In genomic region chr17:88345433-88345832, GRCm38 (mm10) we compare ENCODE assay signal across 25 mouse cellular contexts.
DNase-seq lines count a peak whose midpoint lies in the region; ATAC-seq and TF ChIP-seq lines count a peak whose summit lies in the region.
"Had no signal": no experiment of that assay in that cellular context is flagged by ENCODE, and none has a peak within 500 bp of the region (broad histone marks: within the 10 kb centered on the region; RNA-seq: fewer than 3 reads in every experiment).

No protein-coding gene starts in this region.

- H3K9ac ChIP-seq in neural tube, embryonic 14.5 days (replicated peaks; ENCODE audit: low read depth, low read length): no peak overlapping the region
- no peak overlapping the region for H3K9ac ChIP-seq in neural tube, embryonic 15.5 days (replicated peaks)
- no peak overlapping the region for H3K9ac ChIP-seq in midbrain, embryonic 14.5 days (replicated peaks; ENCODE audit: low read length)
- H3K9ac ChIP-seq: embryonic facial prominence, embryonic 13.5 days; embryonic facial prominence, embryonic 15.5 days; forebrain, embryonic 12.5 days had no signal

- TF ChIP-seq CTCF in E14TG2a.4 (conservative IDR thresholded peaks at IDR 0.05; ENCODE audit: low read length): no peak

- no peaks in the 10 kb centered on the region for H3K9me3 ChIP-seq in heart, embryonic 10.5 days
- H3K9me3 ChIP-seq in neural tube, embryonic 14.5 days (ENCODE audit: control insufficient read depth, low read length): no peaks in the 10 kb centered on the region
- H3K9me3 ChIP-seq in E14TG2a.4 (ENCODE audit: low read length): peaks cover 8% of the 10 kb centered on the region
- no peaks in the 10 kb centered on the region for H3K9me3 ChIP-seq in neural tube, embryonic 15.5 days (replicated peaks)
- no peaks in the 10 kb centered on the region for H3K9me3 ChIP-seq in midbrain, embryonic 14.5 days (ENCODE audit: control insufficient read depth, low read length)
- H3K9me3 ChIP-seq: embryonic facial prominence, embryonic 13.5 days; embryonic facial prominence, embryonic 15.5 days; forebrain, embryonic 10.5 days; forebrain, embryonic 12.5 days had no signal

- H3K27me3 ChIP-seq in heart, embryonic 10.5 days (ENCODE audit: insufficient read depth, poor library complexity, severe bottlenecking): no peaks in the 10 kb centered on the region
- no peaks in the 10 kb centered on the region for H3K27me3 ChIP-seq in neural tube, embryonic 14.5 days (ENCODE audit: control insufficient read depth, insufficient read depth, low read length)
- no peaks in the 10 kb centered on the region for H3K27me3 ChIP-seq in E14TG2a.4 (ENCODE audit: insufficient read depth, low read length)
- H3K27me3 ChIP-seq in neural tube, embryonic 15.5 days (replicated peaks): no peaks in the 10 kb centered on the region
- no peaks in the 10 kb centered on the region for H3K27me3 ChIP-seq in midbrain, embryonic 14.5 days (ENCODE audit: control insufficient read depth, insufficient read depth, low read length)
- H3K27me3 ChIP-seq: embryonic facial prominence, embryonic 13.5 days; embryonic facial prominence, embryonic 15.5 days; forebrain, embryonic 12.5 days had no signal

- peak; percentile 31; the same call in 1 of the 2 replicates for ATAC-seq in neural tube, embryonic 14.5 days (ENCODE audit: low read depth)
- ATAC-seq in neural tube, embryonic 15.5 days (ENCODE audit: low FRiP score): peak; percentile 76; the same call in 1 of the 2 replicates
- ATAC-seq in midbrain, embryonic 14.5 days (ENCODE audit: low FRiP score, low TSS enrichment): no peak
- ATAC-seq: activated CD4-positive, CD25-positive, alpha-beta regulatory T cell, adult 4 months; forebrain, embryonic 14.5 days; forebrain, embryonic 16.5 days had no signal

- H3K4me3 ChIP-seq in heart, embryonic 10.5 days: no peak overlapping the region
- H3K4me3 ChIP-seq in neural tube, embryonic 14.5 days (ENCODE audit: low read depth, low read length): no peak overlapping the region
- peak overlapping the region; percentile 37 for H3K4me3 ChIP-seq in E14TG2a.4 (replicated peaks; ENCODE audit: low read length)
- H3K4me3 ChIP-seq in neural tube, embryonic 15.5 days (replicated peaks): no peak overlapping the region
- no peak overlapping the region for H3K4me3 ChIP-seq in midbrain, embryonic 14.5 days (replicated peaks; ENCODE audit: low read depth, low read length)
- H3K4me3 ChIP-seq: embryonic facial prominence, embryonic 13.5 days; embryonic facial prominence, embryonic 15.5 days; erythroblast, embryonic 14.5 days; forebrain, embryonic 10.5 days; forebrain, embryonic 12.5 days had no signal

- H3K4me2 ChIP-seq in neural tube, embryonic 14.5 days (ENCODE audit: low read depth, low read length): no peak overlapping the region
- H3K4me2 ChIP-seq in neural tube, embryonic 15.5 days: no peak overlapping the region
- H3K4me2 ChIP-seq in midbrain, embryonic 14.5 days (ENCODE audit: low read length): no peak overlapping the region
- H3K4me2 ChIP-seq: embryonic facial prominence, embryonic 13.5 days; embryonic facial prominence, embryonic 15.5 days; forebrain, embryonic 12.5 days had no signal

- no peaks in the 10 kb centered on the region for H3K36me3 ChIP-seq in heart, embryonic 10.5 days
- no peaks in the 10 kb centered on the region for H3K36me3 ChIP-seq in neural tube, embryonic 14.5 days (ENCODE audit: control insufficient read depth, insufficient read depth, low read length)
- no peaks in the 10 kb centered on the region for H3K36me3 ChIP-seq in E14TG2a.4 (ENCODE audit: insufficient read depth, low read length)
- H3K36me3 ChIP-seq in neural tube, embryonic 15.5 days: no peaks in the 10 kb centered on the region
- no peaks in the 10 kb centered on the region for H3K36me3 ChIP-seq in midbrain, embryonic 14.5 days (ENCODE audit: control insufficient read depth, insufficient read depth, low read length)
- H3K36me3 ChIP-seq: embryonic facial prominence, embryonic 13.5 days; embryonic facial prominence, embryonic 15.5 days; forebrain, embryonic 10.5 days; forebrain, embryonic 12.5 days had no signal

- WGBS in heart, embryonic 10.5 days: 87% methylated on average over 9 of the region's 9 CpGs
- 67% methylated on average over 9 of the region's 9 CpGs for WGBS in neural tube, embryonic 14.5 days
- 55% methylated on average over 9 of the region's 9 CpGs for WGBS in neural tube, embryonic 15.5 days
- WGBS in midbrain, embryonic 14.5 days: 65% methylated on average over 9 of the region's 9 CpGs

- DNase-seq in heart, embryonic 10.5 days (ENCODE audit: low spot score): peak; percentile 25
- no peak for DNase-seq in heart, postnatal 4 days
- no peak for DNase-seq in neural tube, embryonic 10.5 days (ENCODE audit: extremely low spot score, low spot score)
- DNase-seq in adrenal gland, postnatal 36 days: no peak
- DNase-seq in midbrain, embryonic 14.5 days: no peak
- DNase-seq: adrenal gland, adult 8-10 months; adrenal gland, postnatal 14 days; cerebellum, adult 11 months; cerebellum, adult 18-20 months; cerebellum, adult 8-10 months; cerebellum, adult 9-11 months; cerebellum, postnatal 14 days; cerebellum, postnatal 36 days; embryo, embryonic 11 days had no signal

- no peak overlapping the region for H3K27ac ChIP-seq in heart, embryonic 10.5 days
- no peak overlapping the region for H3K27ac ChIP-seq in neural tube, embryonic 14.5 days (ENCODE audit: low read depth, low read length)
- H3K27ac ChIP-seq in neural tube, embryonic 15.5 days (replicated peaks): 0 out of 2 replicates have a peak overlapping the region, but pooled peaks have one; percentile 28
- H3K27ac ChIP-seq in midbrain, embryonic 14.5 days (replicated peaks; ENCODE audit: low read depth, low read length): no peak overlapping the region
- H3K27ac ChIP-seq: embryonic facial prominence, embryonic 13.5 days; embryonic facial prominence, embryonic 15.5 days; forebrain, embryonic 10.5 days; forebrain, embryonic 12.5 days had no signal

- H3K4me1 ChIP-seq in heart, embryonic 10.5 days: peaks cover 4% of the 10 kb centered on the region; the same call in 1 of the 2 replicates
- H3K4me1 ChIP-seq in neural tube, embryonic 14.5 days (ENCODE audit: control insufficient read depth, insufficient read depth, low read length): no peaks in the 10 kb centered on the region
- H3K4me1 ChIP-seq in E14TG2a.4 (replicated peaks; ENCODE audit: low read depth, low read length): peaks cover 44% of the 10 kb centered on the region
- peaks cover 5% of the 10 kb centered on the region; the same call in 1 of the 2 replicates for H3K4me1 ChIP-seq in neural tube, embryonic 15.5 days
- no peaks in the 10 kb centered on the region for H3K4me1 ChIP-seq in midbrain, embryonic 14.5 days (ENCODE audit: control insufficient read depth, insufficient read depth, low read length)
- H3K4me1 ChIP-seq: embryonic facial prominence, embryonic 13.5 days; embryonic facial prominence, embryonic 15.5 days; forebrain, embryonic 10.5 days; forebrain, embryonic 12.5 days had no signal
